Mouse (Mus musculus) cerebellum, postnatal 4 days (tissue): Measurements from ENCODE around the gene Olfr487.
"Not testable (repeated sequence)": the region's sequence is repeated elsewhere in the genome, so short reads cannot be mapped to it uniquely, and the experiment has no call there.

ENCODE experiments used
- DNase-seq, 2 experiments: peaks; one replicate each; pipeline ENCODE4 v3.0.0; 2022; ENCODE audit warnings: low spot score in 2 of 2, mixed read lengths in 1 of 2

Gene Olfr487

DNA sequence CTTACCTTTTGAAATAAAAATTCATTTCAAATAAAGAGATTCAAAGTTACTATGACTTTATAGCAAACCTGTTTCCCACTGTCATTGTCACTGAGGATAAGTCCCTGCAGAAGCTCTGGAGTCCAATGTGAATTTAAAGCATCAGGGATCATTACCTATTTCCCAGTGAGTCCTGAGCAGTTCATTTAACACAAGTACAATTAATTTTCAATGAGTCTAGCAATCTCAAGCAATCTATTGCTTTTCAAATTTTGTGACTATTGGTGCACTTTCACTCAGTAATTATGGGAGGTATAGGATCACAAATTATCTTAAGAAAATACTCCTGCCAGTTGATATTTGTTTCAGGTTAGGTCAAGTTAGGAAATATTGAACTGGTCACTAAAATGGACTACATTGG lies at the start of gene Olfr487:
Gene Olfr487 (minus strand): TSS at position 101 of the 400 bp plus-strand sequence.
- DNase-seq = not testable (repeated sequence)

DNA sequence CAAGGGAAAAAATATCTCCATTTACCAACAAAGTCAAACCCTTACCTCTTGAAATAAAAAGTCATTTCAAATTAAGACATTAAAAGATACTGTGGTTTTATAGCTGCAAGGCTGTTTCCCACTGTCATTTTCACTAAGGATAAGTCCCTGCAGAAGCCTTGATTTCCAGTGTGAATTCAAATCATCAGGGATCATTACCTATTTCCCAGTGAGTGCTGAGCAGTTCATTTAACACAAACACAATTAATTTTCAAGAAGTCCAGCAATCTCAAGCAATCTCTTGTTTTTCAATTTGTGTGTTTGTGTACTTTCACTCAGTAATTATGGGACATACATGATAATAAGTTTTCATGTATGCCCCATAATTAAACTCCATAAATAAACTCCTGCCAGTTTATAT lies 43.8 kb upstream of the Olfr487 start, which contains the start of gene Olfr488:
Gene Olfr488 (minus strand): TSS at position 101 of the 400 bp plus-strand sequence.
- DNase-seq = no peak

DNA sequence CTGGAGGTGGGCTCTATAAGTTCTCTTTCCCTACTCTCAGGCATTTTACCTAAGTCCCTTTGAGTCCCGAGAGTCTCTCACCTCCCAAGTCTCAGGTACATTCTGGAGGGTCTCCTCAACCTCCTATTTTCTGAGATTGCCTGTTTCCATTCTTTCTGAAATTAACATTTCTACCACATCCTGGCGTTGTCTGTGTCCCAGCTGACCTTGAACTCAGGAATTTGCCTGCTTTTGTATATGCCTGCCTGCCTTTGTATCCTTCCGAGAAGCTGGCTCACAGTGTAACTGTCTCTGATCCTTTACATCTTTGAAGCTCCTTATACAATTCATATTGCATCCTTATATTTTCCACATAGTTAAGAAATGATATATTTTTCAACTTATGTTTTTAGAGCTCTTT lies 19.1 kb upstream of the Olfr487 start:
- no peak for DNase-seq

GRCm38 (mm10) chr7:108196938-108197337 lies 17.5 kb downstream of the Olfr487 start:
- DNase-seq = no peak

- not testable (repeated sequence) for DNase-seq
Observed at GRCm38 (mm10) chr7:108196337-108196736, 18.1 kb downstream of the Olfr487 start.

- not testable (repeated sequence) for DNase-seq
Observed at GRCm38 (mm10) chr7:108192714-108193113, 21.7 kb downstream of the Olfr487 start.

GRCm38 (mm10) chr7:108191196-108191595 lies 23.2 kb downstream of the Olfr487 start:
- not testable (repeated sequence) for DNase-seq

GRCm38 (mm10) chr7:108185237-108185636 lies 29.2 kb downstream of the Olfr487 start:
- not testable (repeated sequence) for DNase-seq

- not testable (repeated sequence) for DNase-seq
Observed at GRCm38 (mm10) chr7:108184401-108184800, 30.0 kb downstream of the Olfr487 start.

DNA sequence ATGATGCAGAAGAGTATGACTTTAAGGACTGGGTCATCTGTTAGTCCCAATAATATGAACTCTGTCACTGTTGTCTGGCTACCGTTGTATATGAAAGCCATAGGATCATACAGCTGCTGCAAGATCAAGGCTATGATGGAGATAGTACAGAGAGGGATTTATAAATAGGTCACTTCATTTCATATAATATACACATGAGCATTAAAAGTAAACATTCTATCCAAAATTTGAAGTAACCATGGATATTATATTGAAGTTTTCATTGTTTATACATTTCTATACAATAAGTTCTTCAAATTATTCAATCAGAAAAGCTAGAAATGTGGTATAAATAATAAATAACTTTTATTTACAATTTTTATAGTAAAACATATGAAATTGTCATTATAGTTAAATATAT lies 41.8 kb downstream of the Olfr487 start, which contains the start of gene Olfr486:
Gene Olfr486 (minus strand): TSS at position 101 of the 400 bp plus-strand sequence.
- not testable (repeated sequence) for DNase-seq

GRCm38 (mm10) chr7:108159771-108160170 lies 54.7 kb downstream of the Olfr487 start, which contains the start of gene Olfr485:
Gene Olfr485 (minus strand): TSS chr7:108159871.
- no peak for DNase-seq
